ENCODE assay signal across 7 mouse cellular contexts in the genomic region with DNA sequence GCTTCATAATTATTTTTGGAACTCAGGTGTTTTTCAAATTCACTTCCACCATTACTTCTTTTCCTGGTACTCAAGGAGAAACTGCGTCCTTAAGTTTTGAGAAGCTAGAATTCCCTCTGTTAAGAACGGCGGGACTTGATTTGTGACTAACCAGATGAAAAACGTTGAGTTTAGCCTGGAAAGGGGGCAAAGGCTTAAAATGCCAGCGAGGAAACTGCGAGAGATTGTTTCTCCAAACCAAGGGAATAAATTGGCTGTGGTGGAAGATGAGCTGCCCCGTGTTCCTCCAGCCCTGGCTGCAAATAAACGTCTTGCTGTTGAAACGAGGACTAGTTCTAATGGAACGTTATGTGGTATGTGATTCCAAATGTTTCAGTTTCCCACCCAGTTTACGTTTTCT. TPM values are rescaled to one million over a fixed set of nuclear protein-coding genes. Genes with fewer than 3 reads are reported as not detected.
DNase-seq lines count a peak whose midpoint lies in the region; ATAC-seq and TF ChIP-seq lines count a peak whose summit lies in the region.

No protein-coding gene starts in this region.

- no peaks in the 10 kb centered on the region for H3K9me3 ChIP-seq in neural tube, embryonic 11.5 days (ENCODE audit: control insufficient read depth, low read length)
- no peaks in the 10 kb centered on the region for H3K9me3 ChIP-seq in limb, embryonic 13.5 days
- H3K9me3 ChIP-seq in stomach, embryonic 16.5 days (replicated peaks; ENCODE audit: control insufficient read depth, low read length) = no peaks in the 10 kb centered on the region

- WGBS in neural tube, embryonic 11.5 days = 13% methylated on average over 11 of the region's 11 CpGs
- 4% methylated on average over 11 of the region's 11 CpGs for WGBS in limb, embryonic 13.5 days
- 1% methylated on average over 11 of the region's 11 CpGs for WGBS in stomach, embryonic 16.5 days

- TF ChIP-seq POLR2A in embryonic fibroblast, embryonic 13.5 days (IDR thresholded peaks at IDR 0.05; ENCODE audit: low read depth, low read length) = no peak

- no peak for DNase-seq in neural tube, embryonic 11.5 days (ENCODE audit: low spot score)
- no peak for DNase-seq in neural tube, embryonic 10.5 days (ENCODE audit: extremely low spot score, low spot score)
- no peak for DNase-seq in spleen, postnatal 36 days (ENCODE audit: low spot score in 2 of 2)
- DNase-seq in gastrocnemius, adult 18-20 months (ENCODE audit: low spot score) = no peak

- peak overlapping the region; percentile 79 for H3K4me2 ChIP-seq in neural tube, embryonic 11.5 days (ENCODE audit: low read depth)
- peak overlapping the region; percentile 95 for H3K4me2 ChIP-seq in limb, embryonic 13.5 days (replicated peaks)
- H3K4me2 ChIP-seq in stomach, embryonic 16.5 days (ENCODE audit: low read depth, low read length) = peak overlapping the region; percentile 96

- H3K36me3 ChIP-seq in neural tube, embryonic 11.5 days (ENCODE audit: control insufficient read depth, insufficient read depth, low read length) = peaks cover 8% of the 10 kb centered on the region
- peaks cover 33% of the 10 kb centered on the region for H3K36me3 ChIP-seq in limb, embryonic 13.5 days
- peaks cover 3% of the 10 kb centered on the region; the same call in 1 of the 2 replicates for H3K36me3 ChIP-seq in stomach, embryonic 16.5 days (ENCODE audit: control insufficient read depth, insufficient read depth, low read length)

- peaks cover 7% of the 10 kb centered on the region for H3K4me1 ChIP-seq in neural tube, embryonic 11.5 days (ENCODE audit: control insufficient read depth, insufficient read depth, low read length)
- peaks cover 5% of the 10 kb centered on the region; the same call in 1 of the 2 replicates for H3K4me1 ChIP-seq in embryonic fibroblast, embryonic 13.5 days (ENCODE audit: control insufficient read depth, insufficient read depth, low read length)
- peaks cover 29% of the 10 kb centered on the region for H3K4me1 ChIP-seq in limb, embryonic 13.5 days
- H3K4me1 ChIP-seq in stomach, embryonic 16.5 days (ENCODE audit: control insufficient read depth, insufficient read depth, low read length) = peaks cover 16% of the 10 kb centered on the region

- H3K27ac ChIP-seq in neural tube, embryonic 11.5 days (ENCODE audit: low read depth, low read length) = no peak overlapping the region
- H3K27ac ChIP-seq in embryonic fibroblast, embryonic 13.5 days (ENCODE audit: insufficient read depth, low read length) = no peak overlapping the region
- H3K27ac ChIP-seq in limb, embryonic 13.5 days = no peak overlapping the region
- H3K27ac ChIP-seq in stomach, embryonic 16.5 days (ENCODE audit: low read length) = no peak overlapping the region; the same call in 1 of the 2 replicates

- TF ChIP-seq CTCF in embryonic fibroblast, embryonic 13.5 days (IDR thresholded peaks at IDR 0.05; ENCODE audit: borderline replicate concordance, insufficient read depth, low read length) = no peak

- H3K9ac ChIP-seq in neural tube, embryonic 11.5 days (ENCODE audit: low read length) = peak overlapping the region; percentile 44
- H3K9ac ChIP-seq in limb, embryonic 13.5 days = peak overlapping the region; percentile 78
- H3K9ac ChIP-seq in stomach, embryonic 16.5 days (ENCODE audit: low read length) = peak overlapping the region; percentile 76

- peak overlapping the region; percentile 89 for H3K4me3 ChIP-seq in neural tube, embryonic 11.5 days (ENCODE audit: low read depth, low read length)
- peak overlapping the region; percentile 74 for H3K4me3 ChIP-seq in embryonic fibroblast, embryonic 13.5 days (ENCODE audit: insufficient read depth, low read length)
- H3K4me3 ChIP-seq in limb, embryonic 13.5 days = peak overlapping the region; percentile 94
- H3K4me3 ChIP-seq in stomach, embryonic 16.5 days (replicated peaks; ENCODE audit: low read length) = peak overlapping the region; percentile 98

- no peak for ATAC-seq in neural tube, embryonic 11.5 days (ENCODE audit: insufficient read depth, low FRiP score, low TSS enrichment)
- no peak for ATAC-seq in limb, embryonic 13.5 days (ENCODE audit: low FRiP score, low read depth)
- no peak for ATAC-seq in stomach, embryonic 16.5 days (ENCODE audit: insufficient read depth, low FRiP score)

- H3K27me3 ChIP-seq in neural tube, embryonic 11.5 days (ENCODE audit: control insufficient read depth, insufficient read depth, low read length) = no peaks in the 10 kb centered on the region
- H3K27me3 ChIP-seq in limb, embryonic 13.5 days = no peaks in the 10 kb centered on the region
- H3K27me3 ChIP-seq in stomach, embryonic 16.5 days (ENCODE audit: control insufficient read depth, insufficient read depth, low read length) = no peaks in the 10 kb centered on the region

RNA-seq across cellular contexts. Expression of a gene that starts 1.0 kb away (rescaled TPM):
- 20.1 and 21.8 TPM in 2 replicates for polyA plus RNA-seq in neural tube, embryonic 11.5 days (2014; fragmentation: Nextera tagmentation; extraction: Ambion mirVana)
- 7.0 and 7.1 TPM in 2 replicates for polyA plus RNA-seq in embryonic fibroblast, embryonic 13.5 days (2011; ENCODE audit: insufficient read length, low read depth, missing spikeins)
- 16.0 and 18.6 TPM in 2 replicates for polyA plus RNA-seq in limb, embryonic 13.5 days (2015; fragmentation: Nextera tagmentation; extraction: Ambion mirVana)
- 8.4 and 11.3 TPM in 2 replicates for polyA plus RNA-seq in stomach, embryonic 16.5 days (2015; fragmentation: Nextera tagmentation; extraction: Ambion mirVana)
- total RNA-seq in gastrocnemius, adult 18-20 months (2021) = 1 to 10 TPM; 3.5 to 4.5 TPM

RNA-seq across cellular contexts. Expression of a gene that starts 1.2 kb away (rescaled TPM):
- polyA plus RNA-seq in neural tube, embryonic 11.5 days (2014; fragmentation: Nextera tagmentation; extraction: Ambion mirVana) = 68.5 and 77.3 TPM in 2 replicates
- 34.0 and 35.6 TPM in 2 replicates for polyA plus RNA-seq in embryonic fibroblast, embryonic 13.5 days (2011; ENCODE audit: insufficient read length, low read depth, missing spikeins)
- polyA plus RNA-seq in limb, embryonic 13.5 days (2015; fragmentation: Nextera tagmentation; extraction: Ambion mirVana) = 78.8 and 79.2 TPM in 2 replicates
- polyA plus RNA-seq in stomach, embryonic 16.5 days (2015; fragmentation: Nextera tagmentation; extraction: Ambion mirVana) = 75.9 and 76.1 TPM in 2 replicates
- 10 to 100 TPM; 22.4 to 28.5 TPM for total RNA-seq in gastrocnemius, adult 18-20 months (2021)

RNA-seq across cellular contexts. Expression of a gene that starts 26.5 kb away (rescaled TPM):
- polyA plus RNA-seq in neural tube, embryonic 11.5 days (2014; fragmentation: Nextera tagmentation; extraction: Ambion mirVana) = not detected in 2 replicates
- not detected in 2 replicates for polyA plus RNA-seq in embryonic fibroblast, embryonic 13.5 days (2011; ENCODE audit: insufficient read length, low read depth, missing spikeins)
- polyA plus RNA-seq in limb, embryonic 13.5 days (2015; fragmentation: Nextera tagmentation; extraction: Ambion mirVana) = not detected in 2 replicates
- not detected in 2 replicates for polyA plus RNA-seq in stomach, embryonic 16.5 days (2015; fragmentation: Nextera tagmentation; extraction: Ambion mirVana)
- total RNA-seq in gastrocnemius, adult 18-20 months (2021) = not detected
